Mouse (Mus musculus): ENCODE data around the gene Dll3.

The Dll3 gene

GRCm38 (mm10) chr7:28309737-28310136 lies 7.7 kb upstream of the Dll3 start:
- in situ Hi-C loops (cut with MboI, MseI), result no loop called here

GRCm38 (mm10) chr7:28306216-28306615 lies 4.2 kb upstream of the Dll3 start:
- in situ Hi-C loops (cut with MboI, MseI), result no loop called here

- in situ Hi-C loops (cut with MboI, MseI), result no loop called here
These were observed 3.6 kb upstream of the Dll3 start for GRCm38 (mm10) chr7:28305641-28306040.

- in situ Hi-C loops (cut with MboI, MseI), result no loop called here
These were observed 3.0 kb downstream of the Dll3 start for GRCm38 (mm10) chr7:28298837-28299625.

GRCm38 (mm10) chr7:28294481-28294880 lies 7.6 kb downstream of the Dll3 start:
- in situ Hi-C loops (cut with MboI, MseI), result loop anchor here in 1 of 2 experiments (5.0 kb wide), 2 partner anchors 82 to 147 kb away; no protein-coding TSS in a partner anchor

- in situ Hi-C loops (cut with MboI, MseI), result loop anchor here in 1 of 2 experiments (5.0 kb wide), 2 partner anchors 79 to 144 kb away; no protein-coding TSS in a partner anchor
These were observed 11.1 kb downstream of the Dll3 start, which contains the start of gene Selenov for GRCm38 (mm10) chr7:28290638-28291590. TSS of gene Selenov (minus strand) at chr7:28291186.

- in situ Hi-C loops (cut with MboI, MseI), result loop anchor here in 1 of 2 experiments (5.0 kb wide), 2 partner anchors 78 to 143 kb away; no protein-coding TSS in a partner anchor
These were observed 11.9 kb downstream of the Dll3 start for GRCm38 (mm10) chr7:28290165-28290564.

- in situ Hi-C loops (cut with MboI, MseI), result no loop called here
These were observed 21.4 kb downstream of the Dll3 start for GRCm38 (mm10) chr7:28280630-28281029.

GRCm38 (mm10) chr7:28278279-28278652 lies 23.8 kb downstream of the Dll3 start:
- in situ Hi-C loops (cut with MboI, MseI), result loop anchor here in 1 of 2 experiments (10.0 kb wide), 1 partner anchor 1057 kb away; no protein-coding TSS in a partner anchor

- in situ Hi-C loops (cut with MboI, MseI), result loop anchor here in 1 of 2 experiments (10.0 kb wide), 1 partner anchor 1057 kb away; no protein-coding TSS in a partner anchor
These were observed 24.3 kb downstream of the Dll3 start, which contains the start of gene Eid2b for GRCm38 (mm10) chr7:28277615-28278278. TSS of gene Eid2b (plus strand) at chr7:28277739.

- in situ Hi-C loops (cut with MboI, MseI), result loop anchor here in 1 of 2 experiments (10.0 kb wide), 1 partner anchor 1058 kb away; no protein-coding TSS in a partner anchor
These were observed 24.8 kb downstream of the Dll3 start for GRCm38 (mm10) chr7:28277237-28277614.

GRCm38 (mm10) chr7:28271761-28272160 lies 30.3 kb downstream of the Dll3 start:
- in situ Hi-C loops (cut with MboI, MseI), result loop anchor here (5.0 to 10.0 kb wide), 2 partner anchors 59 to 1063 kb away; no protein-coding TSS in a partner anchor

- in situ Hi-C loops (cut with MboI, MseI), result no loop called here
These were observed 32.7 kb downstream of the Dll3 start for GRCm38 (mm10) chr7:28269355-28269754.

- in situ Hi-C loops (cut with MboI, MseI), result no loop called here
These were observed 33.5 kb downstream of the Dll3 start for GRCm38 (mm10) chr7:28268576-28268975.

GRCm38 (mm10) chr7:28268042-28268531 lies 34.0 kb downstream of the Dll3 start:
- in situ Hi-C loops (cut with MboI, MseI), result no loop called here

GRCm38 (mm10) chr7:28267129-28268041 lies 34.7 kb downstream of the Dll3 start, which contains the start of gene Eid2:
TSS of gene Eid2 (plus strand) at chr7:28267881.
- in situ Hi-C loops (cut with MboI, MseI), result no loop called here

- in situ Hi-C loops (cut with MboI, MseI), result no loop called here
These were observed 36.6 kb downstream of the Dll3 start for GRCm38 (mm10) chr7:28265391-28265790.

GRCm38 (mm10) chr7:28263786-28264185 lies 38.3 kb downstream of the Dll3 start:
- in situ Hi-C loops (cut with MboI, MseI), result no loop called here

- in situ Hi-C loops (cut with MboI, MseI), result no loop called here
These were observed 39.2 kb downstream of the Dll3 start for GRCm38 (mm10) chr7:28262861-28263260.

- in situ Hi-C loops (cut with MboI, MseI), result no loop called here
These were observed 46.6 kb downstream of the Dll3 start for GRCm38 (mm10) chr7:28255476-28255875.

Measured in T-helper 17 cell (primary cell).